Mouse (Mus musculus): Measurements from ENCODE around the gene Slc25a10.
"Not testable (repeated sequence)": the region's sequence is repeated elsewhere in the genome, so short reads cannot be mapped to it uniquely, and the experiment has no call there.

Gene Slc25a10

DNA sequence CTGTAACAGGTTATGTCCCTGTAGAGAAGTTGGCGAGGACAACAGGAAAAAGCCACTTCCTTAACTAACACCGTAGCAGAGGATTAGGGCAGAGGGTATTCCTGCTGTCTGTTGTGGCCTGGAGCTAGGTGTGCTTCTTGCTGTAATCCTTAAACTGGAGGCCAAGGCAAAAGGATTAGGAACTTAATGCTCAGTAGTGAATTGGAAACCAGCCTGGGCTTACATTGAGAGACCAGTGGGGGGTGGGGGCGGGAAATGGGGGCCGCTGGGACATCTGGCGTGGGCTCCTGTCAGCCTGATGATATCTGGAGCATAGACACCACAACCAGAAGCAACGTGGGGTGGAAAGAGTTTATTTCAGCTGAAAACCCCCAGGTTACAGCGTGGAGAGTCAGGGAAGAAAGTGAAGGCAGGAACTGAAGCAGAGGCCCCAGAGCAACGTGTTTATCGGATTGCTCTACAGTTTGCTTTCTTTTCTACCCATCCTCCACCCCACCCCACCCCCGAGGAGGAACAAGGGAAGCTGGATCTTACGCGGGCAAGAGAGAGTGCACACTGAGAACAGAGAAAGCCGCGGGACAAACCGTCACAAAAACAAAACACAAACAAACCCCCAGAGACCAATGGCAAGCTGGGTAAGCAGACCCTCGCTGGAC lies 18.9 kb downstream of the Slc25a10 start:
- DNase-seq (ENCODE audit: low spot score), result no peak

DNA sequence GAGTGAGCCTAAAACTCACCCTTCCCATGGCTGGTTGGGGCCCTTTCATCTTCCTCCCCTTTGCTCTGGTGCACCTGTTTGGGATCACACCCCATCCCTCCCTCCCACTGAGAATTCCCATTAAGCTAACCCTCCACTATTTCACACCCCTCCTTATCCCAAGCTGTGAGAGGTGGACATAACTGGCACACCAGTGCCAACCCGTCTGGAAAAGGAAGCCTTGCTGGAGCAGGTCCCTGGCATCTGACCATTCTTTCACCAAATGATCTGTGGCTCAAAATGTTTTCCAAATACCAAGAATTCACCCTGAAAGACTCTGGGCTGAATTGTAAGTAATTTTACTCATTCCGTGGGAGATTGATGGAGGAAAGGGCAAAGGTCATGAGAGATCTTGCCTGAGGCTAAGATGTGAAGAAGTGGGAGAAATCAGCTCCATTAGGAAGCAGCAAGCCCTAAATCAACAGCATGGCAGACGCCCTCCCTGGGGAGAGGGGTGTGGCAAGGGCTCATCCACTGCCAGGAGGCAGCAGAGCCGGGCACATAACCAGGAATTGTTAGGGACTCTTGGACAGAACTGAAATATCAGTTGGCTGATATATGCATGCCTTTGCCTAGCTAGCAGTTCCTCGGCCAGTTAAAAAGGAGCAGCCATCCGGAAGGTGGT lies 21.3 kb downstream of the Slc25a10 start:
- no peak for DNase-seq (ENCODE audit: low spot score)

DNA sequence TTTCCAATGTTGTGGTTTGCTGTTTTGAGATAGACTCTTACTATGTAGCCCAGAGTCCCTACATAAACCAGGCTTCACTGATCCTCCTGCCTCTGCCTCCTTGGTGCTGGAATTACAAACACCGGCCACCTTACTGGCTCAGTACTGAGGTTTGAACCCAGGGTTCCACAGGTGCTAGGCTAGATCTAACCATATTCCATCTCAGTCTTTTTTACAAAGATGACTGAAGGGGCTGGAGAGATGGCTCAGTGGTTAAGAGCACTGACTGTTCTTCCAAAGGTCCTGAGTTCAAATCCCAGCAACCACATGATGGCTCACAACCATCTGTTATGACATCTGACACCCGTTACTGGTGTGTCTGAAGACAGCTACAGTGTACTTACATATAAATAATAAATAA lies 22.6 kb downstream of the Slc25a10 start:
- not testable (repeated sequence) for DNase-seq (ENCODE audit: low spot score)

DNA sequence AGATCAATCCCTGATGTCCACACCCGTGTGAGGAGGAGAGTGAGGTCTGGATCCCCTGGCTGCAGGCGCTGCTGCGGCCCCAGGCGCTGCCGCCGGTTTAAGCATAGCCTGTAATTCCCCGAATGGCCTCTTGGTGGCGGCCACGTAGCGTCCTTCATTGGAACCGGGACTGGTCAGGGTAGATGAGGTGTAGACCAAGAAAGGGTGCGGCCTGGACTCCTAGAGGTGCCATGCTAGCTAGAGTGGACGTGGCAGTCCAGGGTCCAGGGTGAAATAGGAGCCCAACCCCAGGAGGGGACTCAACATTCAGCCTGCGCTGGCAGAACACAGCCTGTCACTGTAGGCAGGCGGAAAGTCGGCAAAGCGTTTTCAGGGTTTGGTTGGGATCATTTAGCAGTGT lies 24.0 kb downstream of the Slc25a10 start:
- peak; percentile 61 for DNase-seq (ENCODE audit: low spot score)

DNA sequence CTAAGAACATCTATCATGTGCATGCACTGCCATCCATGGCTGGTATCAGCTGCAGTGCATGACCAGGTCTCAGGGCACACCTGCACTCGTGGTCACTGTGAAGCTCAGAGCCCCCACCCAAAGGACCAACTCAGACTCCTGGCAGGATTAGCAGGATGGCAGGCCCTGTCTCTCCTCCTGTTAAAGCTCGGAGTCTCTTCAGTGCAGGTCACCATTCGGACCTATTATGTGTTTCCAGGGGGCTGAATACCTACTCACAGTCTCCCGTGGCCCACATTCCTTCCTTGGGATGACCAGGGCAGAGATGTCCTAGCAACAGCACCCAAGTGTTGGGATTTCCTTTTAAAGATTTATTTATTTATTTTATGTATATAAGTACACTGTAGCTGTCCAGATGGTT lies 25.5 kb downstream of the Slc25a10 start:
- no peak for DNase-seq (ENCODE audit: low spot score)

DNA sequence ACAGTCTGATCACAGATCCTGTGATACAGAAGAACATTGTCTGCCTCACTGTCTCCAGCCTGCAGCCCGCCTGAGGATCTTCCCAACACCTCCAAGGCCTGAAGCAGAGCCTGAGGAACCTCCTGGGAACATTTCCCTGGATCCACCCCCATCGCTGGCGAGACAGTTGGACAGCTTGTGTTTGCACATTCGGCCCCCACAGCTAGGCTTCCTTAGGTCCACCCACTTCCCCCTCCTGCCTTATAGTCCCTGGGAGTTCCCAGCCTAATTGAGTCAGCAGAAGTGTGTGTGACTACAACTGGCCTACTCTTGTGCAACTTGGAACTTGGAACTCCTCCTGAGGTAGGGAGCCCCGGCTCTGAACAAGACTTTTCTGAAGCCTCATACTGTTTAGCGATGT lies 26.4 kb downstream of the Slc25a10 start:
- DNase-seq (ENCODE audit: low spot score), result no peak

DNA sequence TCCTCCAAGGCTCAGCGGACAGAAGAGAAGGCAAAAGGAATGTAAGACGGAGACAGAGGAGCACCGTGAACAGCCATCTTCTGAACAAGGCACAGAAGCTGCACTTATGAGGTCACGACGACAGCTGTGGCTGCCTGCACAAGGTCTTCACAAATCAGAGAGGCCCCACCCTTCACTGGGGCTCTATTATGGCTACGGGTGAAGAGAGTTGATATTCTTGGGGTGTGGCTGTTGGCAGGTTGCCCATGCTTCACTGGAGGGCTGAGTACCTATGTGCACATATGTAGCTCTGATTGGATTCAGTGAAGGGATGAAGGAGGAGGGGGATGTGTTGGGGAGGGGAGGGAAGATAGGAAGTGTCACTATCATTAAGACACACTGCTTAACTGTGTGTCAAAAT lies 26.9 kb downstream of the Slc25a10 start:
- DNase-seq (ENCODE audit: low spot score), result no peak

DNA sequence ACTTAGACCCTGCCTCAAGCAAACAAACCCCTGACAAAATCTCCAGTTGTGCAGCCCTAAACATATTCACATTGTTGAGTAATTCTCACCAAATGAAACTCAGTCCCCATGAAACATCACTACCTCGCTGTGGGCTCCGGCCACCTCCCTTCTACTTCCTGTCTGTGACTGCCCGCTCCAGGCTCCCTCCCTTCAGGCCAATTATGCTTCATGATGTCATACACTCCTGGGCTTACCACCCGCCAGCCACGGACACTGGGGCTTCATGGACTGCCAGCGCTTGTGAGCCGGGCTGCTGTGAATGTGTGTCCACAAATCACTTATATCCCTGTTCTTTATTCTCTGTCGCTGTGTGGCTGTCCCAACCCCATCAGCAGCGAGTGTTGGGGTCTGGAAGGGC lies 28.1 kb downstream of the Slc25a10 start:
- DNase-seq (ENCODE audit: low spot score), result no peak

DNA sequence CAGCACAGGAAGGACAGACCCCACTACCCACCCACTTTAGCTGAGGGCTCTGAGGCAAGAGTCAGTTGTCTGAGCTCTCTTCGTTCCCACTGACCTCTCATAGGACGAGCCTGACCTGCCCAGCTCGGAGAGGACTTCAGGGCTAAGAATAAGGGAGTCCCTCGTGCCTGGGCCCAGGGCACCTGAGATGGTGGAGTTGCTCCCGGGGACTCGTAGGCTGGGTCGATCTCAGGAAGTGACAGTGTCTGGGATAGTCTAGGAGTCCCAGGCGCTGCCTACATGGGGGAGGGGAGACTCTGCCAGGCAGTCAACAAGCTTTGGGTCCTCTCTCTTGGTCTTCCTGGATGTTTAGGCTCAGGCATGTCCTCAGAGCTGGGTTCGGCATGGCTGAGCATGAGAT lies 28.9 kb downstream of the Slc25a10 start:
- DNase-seq (ENCODE audit: low spot score), result no peak

DNA sequence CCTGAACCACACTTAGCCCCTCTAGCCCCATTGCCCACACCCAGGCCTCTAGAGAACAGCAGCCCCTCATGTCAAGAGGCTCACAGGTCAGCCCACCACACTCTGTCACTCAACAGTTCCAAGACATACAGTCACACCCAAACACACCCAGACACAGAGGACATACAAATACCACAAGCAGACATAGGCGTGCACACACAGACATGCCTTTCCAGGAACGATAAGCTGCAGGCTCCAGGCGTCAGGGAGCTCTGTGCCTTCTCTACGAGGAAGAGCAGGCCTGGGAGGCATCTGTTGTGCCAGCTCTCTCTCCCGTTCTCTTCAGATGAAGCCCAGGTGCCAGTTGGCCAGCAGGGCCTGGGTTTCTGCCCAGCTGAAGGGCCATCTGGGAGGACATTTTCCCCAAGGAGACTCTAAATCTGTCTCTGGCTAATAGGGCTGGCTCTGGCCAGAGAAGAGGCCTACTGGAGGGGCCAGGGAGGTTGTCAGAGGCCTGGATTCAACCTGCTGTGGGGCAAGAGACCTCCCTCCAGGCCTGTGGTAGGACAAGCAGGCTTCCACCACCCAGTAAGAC lies 29.4 kb downstream of the Slc25a10 start:
- no peak for DNase-seq (ENCODE audit: low spot score)

DNA sequence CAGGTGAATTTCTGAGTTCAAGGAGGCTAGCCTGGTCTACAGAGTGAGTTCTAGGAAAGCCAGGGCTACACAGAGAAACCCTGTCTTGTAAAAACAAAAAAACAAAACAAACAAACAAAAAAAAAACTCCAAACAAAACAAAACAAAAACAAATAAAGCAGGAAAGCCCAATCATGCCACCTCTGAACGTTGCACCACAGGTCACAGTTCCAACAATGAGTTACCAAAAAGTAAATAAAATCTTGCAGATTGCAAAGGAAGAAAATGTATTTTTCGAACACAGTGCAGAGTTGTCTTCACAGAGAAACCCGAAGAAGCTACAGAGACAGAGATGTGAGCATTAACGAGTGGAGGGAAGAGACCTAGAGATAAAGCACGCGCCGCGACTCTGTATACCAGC lies 30.9 kb downstream of the Slc25a10 start:
- DNase-seq (ENCODE audit: low spot score), result no peak

DNA sequence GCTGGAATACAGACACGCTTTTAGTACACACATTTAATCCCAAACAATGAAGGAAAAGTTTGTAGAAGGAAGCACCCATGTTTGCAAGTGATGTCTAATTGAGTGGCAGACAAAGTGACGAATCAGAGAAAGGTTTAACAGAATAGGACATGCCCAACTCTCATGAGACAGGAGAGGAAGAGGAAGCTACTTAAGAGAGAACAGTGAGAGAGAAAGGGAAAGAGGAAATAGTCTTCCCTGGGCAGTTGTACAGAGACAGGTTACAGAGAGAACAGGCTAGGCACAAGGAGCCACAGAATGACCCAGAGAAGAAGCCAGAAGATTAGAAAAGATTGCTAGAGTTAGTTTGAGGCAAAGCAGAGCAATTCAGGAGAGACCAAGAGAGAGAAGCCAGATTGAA lies 34.3 kb downstream of the Slc25a10 start:
- no peak for DNase-seq (ENCODE audit: low spot score)

DNA sequence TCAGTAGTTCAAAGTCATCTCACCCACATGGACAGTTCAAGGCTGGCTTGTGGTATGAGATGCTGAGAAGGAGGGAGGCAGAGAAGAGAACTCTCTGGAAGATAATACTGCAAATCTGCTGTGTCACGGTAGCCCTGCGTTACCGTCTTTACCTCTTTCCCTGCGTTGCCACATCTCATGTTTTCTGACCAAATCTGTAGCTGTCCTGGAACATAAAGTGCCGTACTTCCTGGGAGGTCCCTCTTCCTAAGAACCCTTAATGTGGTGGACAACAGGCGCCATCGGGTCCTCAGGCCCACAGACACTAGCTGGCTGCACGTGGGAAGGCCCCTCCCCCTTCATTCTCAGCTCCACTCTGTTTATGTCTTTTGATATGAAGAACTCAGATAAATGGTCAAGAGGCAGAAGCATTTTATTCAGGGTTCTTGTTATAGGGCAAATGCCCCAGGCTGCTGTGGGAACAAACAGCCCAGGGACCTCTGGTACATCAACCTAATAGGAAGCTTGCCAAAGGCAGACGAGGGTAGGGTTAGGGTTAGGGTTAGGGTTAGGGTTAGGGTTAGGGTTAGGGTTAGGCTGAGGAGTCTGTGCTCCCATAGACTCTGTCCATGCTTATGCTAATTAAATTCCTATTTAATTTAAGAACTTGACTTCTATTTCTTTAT lies 36.2 kb downstream of the Slc25a10 start:
- no peak for DNase-seq (ENCODE audit: low spot score)

DNA sequence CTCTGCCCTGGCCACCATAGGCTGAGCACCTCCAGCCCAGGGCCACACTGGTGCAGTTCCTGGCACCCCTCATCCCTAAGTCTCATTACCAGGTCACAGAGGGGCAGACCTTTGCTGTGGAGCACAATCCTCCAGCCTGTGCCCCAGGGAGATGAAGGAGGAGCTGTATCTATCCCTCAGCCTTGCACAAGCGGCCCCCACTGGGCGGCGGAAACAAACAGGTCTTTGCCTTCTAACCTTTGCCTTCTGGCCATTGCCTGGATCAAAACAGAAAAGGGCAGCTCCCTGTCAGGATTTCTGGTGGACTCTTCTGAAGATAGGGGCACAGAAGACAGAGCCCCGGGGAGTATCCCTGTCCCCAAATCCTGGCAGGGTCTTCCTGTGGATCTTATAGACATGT lies 37.3 kb downstream of the Slc25a10 start:
- no peak for DNase-seq (ENCODE audit: low spot score)

DNA sequence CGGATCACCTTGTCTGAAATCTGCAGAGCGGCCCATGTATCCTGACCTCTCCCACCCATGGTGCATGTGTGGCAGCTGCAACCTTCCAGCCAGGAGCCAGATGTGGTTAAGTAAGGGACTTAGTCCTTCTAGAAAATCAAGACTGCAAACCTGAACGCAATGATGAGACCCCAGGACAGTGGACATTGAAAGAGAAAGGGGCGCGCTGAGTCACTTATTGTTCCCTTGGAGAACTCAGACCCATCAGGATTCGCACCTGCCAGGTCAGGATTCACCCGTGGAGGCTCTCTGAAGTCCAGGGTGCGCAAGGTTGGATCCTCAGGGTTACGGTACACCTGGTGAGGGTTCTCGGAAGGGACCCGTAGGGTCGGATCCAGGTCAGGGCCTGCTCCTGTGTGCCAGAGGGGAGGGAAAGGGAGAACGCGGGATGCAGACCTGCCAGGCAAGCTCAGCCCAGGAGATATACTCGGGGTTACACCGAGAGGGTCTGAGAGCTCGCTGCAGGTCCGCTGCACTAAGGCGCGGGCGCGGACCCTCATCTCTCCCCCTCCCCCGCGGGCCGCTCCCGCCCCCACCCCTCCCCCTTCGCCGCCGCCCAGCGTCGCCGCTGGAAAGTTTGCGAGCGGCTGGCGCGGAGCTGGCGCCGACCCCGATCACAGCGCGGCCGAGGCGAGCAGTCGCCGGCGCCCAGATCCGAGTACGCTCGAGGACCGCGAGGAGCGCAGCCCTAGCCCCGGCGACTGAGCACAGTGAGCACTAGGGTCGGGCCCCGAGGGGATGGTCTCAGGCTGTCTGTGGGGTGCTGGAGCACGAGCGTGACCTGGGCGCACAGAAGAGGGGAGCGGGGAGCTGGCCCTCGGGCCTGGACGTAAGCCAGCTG lies 38.7 kb downstream of the Slc25a10 start, which contains the start of gene Gcgr:
TSS of gene Gcgr (plus strand) at position 615 of the 880 bp plus-strand sequence.
- no peak for DNase-seq (ENCODE audit: low spot score)

DNA sequence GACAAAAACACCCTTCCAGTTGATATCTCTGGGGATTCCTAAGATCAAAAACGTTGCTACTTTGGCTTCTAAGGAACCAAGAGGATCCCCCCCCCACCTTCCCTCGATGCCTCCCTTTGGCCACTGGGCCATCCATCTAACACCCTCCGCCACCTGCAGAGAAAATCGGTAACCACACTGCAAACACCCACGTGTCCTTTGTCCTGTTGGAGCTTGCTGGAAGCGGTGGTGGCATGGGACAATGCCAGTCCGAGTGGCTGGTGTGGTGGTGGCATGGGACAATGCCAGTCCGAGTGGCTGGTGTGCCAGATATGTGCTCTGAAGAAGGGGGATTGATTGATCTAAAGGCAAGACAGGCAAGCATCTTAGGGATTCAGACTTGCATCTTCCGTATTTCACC lies 40.0 kb downstream of the Slc25a10 start:
- no peak for DNase-seq (ENCODE audit: low spot score)

DNA sequence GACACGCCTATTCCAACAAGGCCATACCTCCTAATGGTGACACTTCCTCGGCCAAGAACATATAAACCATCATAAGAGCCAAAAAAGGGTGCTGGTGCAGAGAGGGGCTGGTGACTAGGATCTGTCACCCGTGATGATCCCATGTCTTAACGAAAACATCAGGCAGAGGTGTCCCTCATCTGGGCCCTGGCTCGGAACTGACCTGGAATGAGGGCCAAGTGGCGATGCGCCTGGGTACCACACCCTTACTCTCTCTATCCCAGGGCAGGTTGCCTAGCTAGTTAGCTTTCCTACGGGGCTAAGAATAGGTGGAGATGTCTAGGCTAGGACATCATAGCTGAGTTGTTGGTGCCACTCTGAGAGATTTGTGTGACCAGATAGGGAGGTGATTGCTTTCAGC lies 42.5 kb downstream of the Slc25a10 start:
- DNase-seq (ENCODE audit: low spot score), result no peak

DNA sequence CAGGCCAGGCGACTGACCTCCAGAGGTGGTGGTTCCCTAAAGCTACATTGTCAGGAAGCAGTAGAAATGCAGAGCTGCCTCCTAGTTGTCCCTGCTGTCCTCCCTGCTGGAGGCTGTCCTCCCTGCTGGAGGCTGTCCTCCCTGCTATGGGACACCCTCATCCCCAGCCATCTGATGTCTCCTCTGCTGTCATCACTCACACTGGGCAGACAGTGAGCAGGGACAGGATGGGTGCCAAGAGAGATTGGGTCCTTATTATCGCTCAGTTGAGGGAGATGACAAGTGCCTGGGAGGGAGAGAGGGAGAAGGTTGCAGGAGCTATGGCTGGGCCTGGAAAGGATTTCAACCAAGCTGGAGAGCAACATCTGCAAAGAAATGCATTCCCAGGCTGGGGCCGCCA lies 43.5 kb downstream of the Slc25a10 start:
- no peak for DNase-seq (ENCODE audit: low spot score)

DNA sequence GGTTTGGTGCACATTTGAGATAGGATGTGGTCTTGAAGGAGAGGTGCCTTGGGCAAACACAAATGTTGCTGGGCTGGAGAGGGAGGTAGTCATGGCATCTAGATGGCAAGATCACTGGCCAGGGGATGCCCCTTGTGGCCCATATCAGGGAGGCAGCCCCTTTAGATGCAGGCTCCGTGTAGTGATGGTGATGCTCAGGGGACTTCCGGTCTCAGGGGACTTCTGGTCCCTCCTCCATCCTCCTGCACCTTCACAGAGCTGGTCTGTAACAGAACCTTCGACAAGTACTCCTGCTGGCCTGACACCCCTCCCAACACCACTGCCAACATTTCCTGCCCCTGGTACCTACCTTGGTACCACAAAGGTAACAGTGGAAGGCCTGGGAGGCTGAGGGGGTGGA lies 44.2 kb downstream of the Slc25a10 start:
- no peak for DNase-seq (ENCODE audit: low spot score)

DNA sequence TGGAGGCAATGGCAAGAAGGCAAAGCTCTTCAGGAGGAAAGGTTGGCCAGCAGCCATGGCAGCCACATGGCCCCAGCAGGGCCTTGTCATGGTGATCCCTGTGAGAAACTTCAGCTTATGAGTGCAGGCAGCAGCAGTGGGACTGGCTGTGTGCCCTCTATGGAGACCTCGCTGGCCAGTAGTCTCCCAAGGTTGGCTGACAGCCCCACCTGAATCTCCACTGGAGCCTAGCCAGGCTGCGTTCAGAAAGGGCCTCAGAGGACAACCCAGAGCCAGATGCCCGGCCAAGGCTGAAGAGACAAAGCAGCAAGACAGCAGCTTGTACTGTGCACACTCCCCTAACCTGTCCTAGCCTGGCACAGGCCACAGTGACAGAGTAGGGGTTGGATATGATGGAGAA lies 46.8 kb downstream of the Slc25a10 start:
- DNase-seq (ENCODE audit: low spot score), result no peak

DNA sequence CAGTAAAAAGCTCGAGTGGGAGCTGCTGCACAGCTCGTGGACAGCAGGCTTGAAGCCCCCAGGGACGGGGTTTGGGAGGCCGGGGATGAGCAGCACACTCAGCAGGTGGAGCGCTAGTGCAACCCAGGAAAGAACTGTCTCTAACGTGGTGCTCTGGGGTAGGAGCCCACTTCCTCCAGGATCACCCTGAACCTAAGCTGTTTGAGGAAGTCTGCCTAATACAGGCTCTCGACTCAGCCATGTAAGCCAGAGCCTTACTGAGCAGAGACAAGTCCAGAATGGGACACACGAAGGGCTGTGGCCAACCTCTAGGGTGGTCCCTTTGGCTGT lies 47.3 kb downstream of the Slc25a10 start:
- DNase-seq (ENCODE audit: low spot score), result no peak

DNA sequence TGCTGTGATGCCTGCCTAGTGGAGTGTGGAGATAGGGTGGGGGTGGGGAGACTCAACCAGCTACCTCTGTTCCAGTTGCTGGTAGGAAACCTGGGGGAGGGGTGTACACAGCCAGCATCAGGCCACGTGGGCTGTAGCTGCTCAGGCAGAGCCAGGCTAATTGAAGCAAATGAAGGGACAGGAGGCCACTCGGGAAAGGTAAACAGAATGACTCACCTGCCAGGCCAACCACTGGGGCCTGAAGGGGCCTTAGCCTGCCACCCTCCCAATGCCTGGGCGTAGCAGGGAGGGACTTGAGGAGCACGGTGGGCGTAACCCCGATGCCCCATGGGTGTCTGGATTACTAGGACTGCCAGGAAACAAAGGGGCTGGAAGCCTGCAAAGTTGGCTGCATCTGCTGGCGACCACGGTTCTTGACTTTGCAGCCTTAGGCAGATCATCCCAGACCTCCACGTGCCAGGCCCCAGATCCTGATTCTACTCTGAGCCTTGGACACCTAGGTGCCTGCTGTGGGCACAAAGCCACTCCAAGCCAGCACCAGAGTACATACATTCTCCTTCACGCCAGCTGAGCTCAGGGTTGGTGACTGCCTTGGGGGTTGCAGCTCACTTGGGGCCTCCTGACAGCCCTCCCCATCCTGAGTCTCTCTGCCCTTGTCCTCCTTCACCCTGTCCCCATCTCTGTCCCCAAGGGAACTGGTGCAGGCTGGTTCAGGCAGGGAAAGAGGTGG lies 47.8 kb downstream of the Slc25a10 start:
- DNase-seq (ENCODE audit: low spot score), result no peak
